Mouse (Mus musculus) left cerebral cortex, adult 11 months (tissue): ENCODE measurements around the gene Smoc2.

Source experiments
- DNase-seq: peaks from one replicate; pipeline ENCODE4 v3.0.0; 2022; ENCODE audit warnings: low spot score

The Smoc2 gene

GRCm38 (mm10) chr17:14414511-14414910 is 135.2 kb downstream of the Smoc2 start:
- no peak for DNase-seq

- DNase-seq: no peak
Measured at GRCm38 (mm10) chr17:14420460-14421046, 141.2 kb downstream of the Smoc2 start.

- DNase-seq: no peak
Measured at GRCm38 (mm10) chr17:14426481-14426880, 147.2 kb downstream of the Smoc2 start.

GRCm38 (mm10) chr17:14434717-14435116 is 155.4 kb downstream of the Smoc2 start:
- DNase-seq: no peak

GRCm38 (mm10) chr17:14445611-14446010 is 166.3 kb downstream of the Smoc2 start:
- DNase-seq: no peak

- DNase-seq: no peak
Measured at GRCm38 (mm10) chr17:14447275-14447674, 168.0 kb downstream of the Smoc2 start.
